Mouse (Mus musculus) central nervous system, embryonic 14 days (tissue): ENCODE data around the gene Cxcl5. TPM values are rescaled to one million over a fixed set of nuclear protein-coding genes. Genes with fewer than 3 reads are reported as not detected.

ENCODE experiments used
- polyA plus RNA-seq: library from polyadenylated mRNA; depleted of rRNA; stranded (reverse); fragments of >200 nt; gene quantifications from 2 replicates; pipeline ENCODE4 v1.2.3, GENCODE M21; 2012; rRNA removed

Gene Cxcl5
- 0.12 and 0.38 TPM in 2 replicates for polyA plus RNA-seq

DNA sequence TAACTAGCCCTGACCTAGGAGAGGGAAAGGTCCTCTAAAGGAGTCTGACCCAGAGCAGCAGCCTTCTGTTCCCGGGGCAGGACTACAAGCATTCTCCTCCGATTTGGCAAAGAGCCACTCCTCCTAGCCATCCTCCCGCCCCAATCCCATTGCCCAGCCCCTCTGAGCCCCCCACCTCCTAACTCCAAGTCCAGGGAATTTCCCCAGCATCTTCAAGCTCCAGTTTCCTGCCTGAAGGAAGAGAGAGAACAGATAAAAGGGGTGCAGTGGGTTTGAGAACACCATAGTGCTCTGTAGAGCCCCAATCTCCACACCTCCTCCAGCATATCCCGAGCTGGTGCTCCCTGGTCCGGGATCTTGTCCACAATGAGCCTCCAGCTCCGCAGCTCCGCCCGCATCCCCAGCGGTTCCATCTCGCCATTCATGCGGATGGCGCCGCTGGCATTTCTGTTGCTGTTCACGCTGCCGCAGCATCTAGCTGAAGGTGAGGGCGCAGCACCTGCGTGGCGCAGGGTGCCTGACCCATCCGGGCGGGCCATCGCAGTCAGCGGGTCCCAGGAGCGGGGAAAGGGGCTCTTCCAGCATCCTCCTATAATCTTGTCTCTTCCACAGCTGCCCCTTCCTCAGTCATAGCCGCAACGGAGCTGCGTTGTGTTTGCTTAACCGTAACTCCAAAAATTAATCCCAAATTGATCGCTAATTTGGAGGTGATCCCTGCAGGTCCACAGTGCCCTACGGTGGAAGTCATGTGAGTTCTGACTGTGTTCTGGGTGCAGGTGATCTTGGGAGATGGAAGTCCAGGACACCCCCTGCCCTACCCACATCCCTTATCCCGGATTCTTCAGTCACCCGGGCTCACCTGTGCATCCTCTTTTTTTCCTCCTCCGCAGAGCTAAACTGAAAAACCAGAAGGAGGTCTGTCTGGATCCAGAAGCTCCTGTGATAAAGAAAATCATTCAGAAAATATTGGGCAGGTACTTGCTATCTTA is at the start of gene Cxcl5:
Cxcl5 (plus strand) TSS at position 284 of the 989 bp plus-strand sequence.

DNA sequence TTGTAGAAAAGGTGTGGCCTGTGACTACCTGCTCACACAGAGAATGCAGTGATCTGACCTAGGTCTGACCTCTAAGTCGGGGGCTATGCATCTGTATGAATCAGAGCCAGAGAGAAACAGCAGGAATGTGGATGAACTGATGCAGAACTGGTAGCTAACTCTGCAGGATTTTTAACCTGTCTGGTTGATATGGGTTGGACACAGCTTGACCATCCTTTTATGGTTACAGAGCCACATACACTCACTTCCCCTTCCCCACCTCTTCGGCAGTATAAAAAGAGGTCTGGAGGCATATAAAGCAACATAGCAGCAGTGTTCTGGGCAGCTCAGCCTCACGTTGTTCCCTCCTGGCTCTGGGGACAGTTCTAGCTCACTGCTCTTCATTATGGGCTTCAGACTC is 9.1 kb downstream of the Cxcl5 start, which contains the start of gene Ppbp:
Ppbp (plus strand) TSS at position 301 of the 400 bp plus-strand sequence.

DNA sequence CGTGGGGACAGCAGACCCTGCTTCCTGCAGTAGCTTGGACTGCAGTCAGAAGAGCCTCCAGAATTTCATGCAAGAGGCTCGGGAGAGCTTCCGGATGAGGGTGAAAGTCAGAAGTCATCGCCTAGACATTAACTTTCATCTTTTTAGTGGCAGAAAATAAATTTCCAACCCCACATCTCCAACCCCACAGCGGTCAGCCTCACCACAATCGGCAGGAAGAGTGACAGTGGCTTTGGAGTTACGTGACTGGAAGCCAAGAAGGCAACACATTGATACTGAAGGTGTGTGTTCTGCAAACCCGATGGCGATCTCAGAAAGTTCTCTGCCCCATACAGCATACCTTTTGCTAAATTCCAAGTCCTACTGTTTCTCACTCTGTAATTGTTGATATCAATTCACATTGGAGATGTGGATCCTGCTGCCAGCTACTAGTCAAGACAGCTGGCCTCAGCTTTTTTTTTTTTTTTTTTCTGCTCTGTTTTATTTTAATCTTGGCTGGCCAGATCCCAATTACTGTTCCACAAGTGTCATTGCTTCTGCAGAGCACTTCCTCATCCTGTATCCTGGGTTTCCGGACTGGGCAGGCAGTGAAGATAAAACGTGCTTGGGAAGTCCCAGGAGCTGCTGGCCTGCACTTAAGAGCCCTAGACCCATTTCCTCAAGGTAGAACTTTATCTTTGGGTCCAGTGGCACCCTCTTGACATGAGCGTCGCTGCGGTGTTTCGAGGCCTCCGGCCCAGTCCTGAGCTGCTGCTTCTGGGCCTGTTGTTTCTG is 12.9 kb downstream of the Cxcl5 start, which contains the start of gene Pf4:
Pf4 (plus strand) TSS at position 556 of the 774 bp plus-strand sequence.

DNA sequence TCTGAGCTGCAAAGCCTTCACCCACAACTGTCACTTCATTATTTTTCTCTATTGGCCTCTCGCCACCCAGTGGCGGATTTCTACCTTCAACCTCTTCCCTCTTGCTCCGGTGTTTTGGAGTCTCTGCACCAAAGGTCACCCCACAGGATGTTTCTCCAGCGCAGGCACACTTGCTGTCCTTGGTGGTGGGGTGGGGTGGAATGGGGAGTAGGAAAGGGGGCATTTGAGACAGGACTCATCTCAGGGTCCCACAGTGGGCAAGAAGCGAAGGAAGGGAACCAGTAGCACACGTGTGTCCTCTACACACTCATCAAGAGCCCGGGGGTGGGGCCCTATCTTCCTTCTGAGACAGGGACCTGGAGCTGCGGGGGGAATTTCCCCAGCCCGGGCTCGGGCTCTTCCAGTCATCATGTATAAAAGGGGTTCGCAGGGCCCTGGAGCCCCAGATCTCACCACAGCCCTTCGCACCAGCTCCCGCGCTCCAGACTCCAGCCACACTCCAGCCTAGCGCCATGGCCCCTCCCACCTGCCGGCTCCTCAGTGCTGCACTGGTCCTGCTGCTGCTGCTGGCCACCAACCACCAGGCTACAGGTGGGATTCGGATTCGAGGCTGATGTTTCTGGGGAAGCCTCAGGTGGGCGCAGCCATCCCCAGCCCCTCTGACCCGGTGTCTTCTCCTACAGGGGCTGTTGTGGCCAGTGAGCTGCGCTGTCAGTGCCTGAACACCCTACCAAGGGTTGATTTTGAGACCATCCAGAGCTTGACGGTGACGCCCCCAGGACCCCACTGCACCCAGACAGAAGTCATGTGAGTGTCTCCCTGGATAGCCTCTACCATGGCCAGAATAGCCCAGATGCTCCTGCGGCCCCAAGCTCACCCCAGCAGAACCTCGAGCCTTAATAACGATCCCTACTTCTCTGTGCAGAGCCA is 26.8 kb downstream of the Cxcl5 start, which contains the start of gene Cxcl3:
Cxcl3 (plus strand) TSS at position 445 of the 930 bp plus-strand sequence.

DNA sequence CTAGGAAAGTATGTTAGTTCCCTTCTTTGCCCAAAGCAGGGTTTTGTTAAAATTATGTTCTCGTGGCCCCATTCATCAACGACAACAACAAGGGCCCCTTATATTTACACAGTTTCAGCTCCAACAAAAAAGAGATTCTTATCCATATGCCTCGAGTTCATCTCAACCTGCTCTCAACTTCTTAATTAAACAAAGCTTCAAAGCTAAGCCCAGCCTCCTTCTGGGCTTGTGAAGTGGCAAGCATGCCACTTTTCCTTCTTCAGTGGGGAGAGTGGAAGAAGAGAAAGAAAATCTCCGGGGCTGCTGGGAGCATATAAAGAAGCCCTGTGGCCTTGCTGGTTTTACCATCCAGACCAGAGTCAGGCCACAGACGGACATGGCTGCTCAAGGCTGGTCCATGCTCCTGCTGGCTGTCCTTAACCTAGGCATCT is 35.0 kb downstream of the Cxcl5 start, which contains the start of gene Cxcl15:
Cxcl15 (plus strand) TSS at position 340 of the 431 bp plus-strand sequence.

Other genes with a start within 250 kb of the Cxcl5 start
- gene Afm, start 240.4 kb upstream of the Cxcl5 start, polyA plus RNA-seq: not detected in 2 replicates
- gene 5830473C10Rik, start 198.3 kb upstream of the Cxcl5 start, polyA plus RNA-seq: 0.04 and 0.09 TPM in 2 replicates
- gene Rassf6, start 118.7 kb upstream of the Cxcl5 start, polyA plus RNA-seq: 0.59 and 0.64 TPM in 2 replicates
- gene Ppbp, start 9.2 kb downstream of the Cxcl5 start, polyA plus RNA-seq: 0.84 and 1.7 TPM in 2 replicates
- gene Pf4, start 13.1 kb downstream of the Cxcl5 start, polyA plus RNA-seq: 27.8 and 29.7 TPM in 2 replicates
- 0.09 and 0.70 TPM in 2 replicates for gene Cxcl3, start 26.7 kb downstream of the Cxcl5 start, polyA plus RNA-seq
- gene Cxcl15, start 35.2 kb downstream of the Cxcl5 start, polyA plus RNA-seq: not detected in 2 replicates
- 0.31 and 3.1 TPM in 2 replicates for gene Cxcl1, start 131.9 kb downstream of the Cxcl5 start, polyA plus RNA-seq
- 0.48 and 1.7 TPM in 2 replicates for gene Cxcl2, start 144.5 kb downstream of the Cxcl5 start, polyA plus RNA-seq
- 55.4 and 62.2 TPM in 2 replicates for gene Mthfd2l, start 171.8 kb downstream of the Cxcl5 start, polyA plus RNA-seq